In the genomic region with DNA sequence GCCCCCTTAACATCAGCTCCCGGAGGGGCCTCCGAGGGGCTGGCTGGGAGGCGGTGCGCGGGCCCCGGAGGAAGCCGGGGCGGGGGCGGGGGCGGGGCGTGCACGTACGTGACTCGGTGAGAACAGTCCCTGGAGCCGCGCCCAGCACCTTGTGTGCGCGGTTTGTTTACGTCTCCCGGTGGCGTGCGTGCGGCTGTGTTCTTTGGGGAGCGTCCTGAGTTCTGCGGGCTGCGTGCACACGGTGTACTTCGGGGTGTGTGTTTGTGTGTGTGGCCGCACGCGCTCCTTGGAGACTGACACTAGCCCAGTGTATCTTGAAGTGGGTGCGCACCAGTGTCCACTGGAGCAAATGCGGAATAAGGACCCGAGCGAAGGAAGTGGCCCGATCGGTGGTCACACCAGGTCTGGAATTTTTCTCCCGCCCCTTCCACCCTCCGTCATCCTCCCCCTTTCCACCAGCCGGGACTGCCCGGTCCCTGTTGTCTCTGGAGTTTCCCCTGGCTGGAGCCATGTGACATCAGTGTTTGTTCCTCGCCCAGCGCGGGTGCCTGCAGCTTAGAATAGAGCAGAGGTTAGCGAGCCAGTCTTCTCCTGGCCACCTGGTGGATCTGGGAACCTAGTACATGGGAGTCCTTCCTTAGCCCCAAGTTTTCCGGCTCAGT, we compare ENCODE assay signal across 8 mouse cellular contexts. TPM values are rescaled to one million over a fixed set of nuclear protein-coding genes. Genes with fewer than 3 reads are reported as not detected.
DNase-seq lines count a peak whose midpoint lies in the region; ATAC-seq lines count a peak whose summit lies in the region.

No protein-coding gene starts in this region.

- peaks cover 47% of the 10 kb centered on the region for H3K27me3 ChIP-seq in erythroblast, embryonic 14.5 days (ENCODE audit: control insufficient read depth)
- H3K27me3 ChIP-seq in forebrain, embryonic 14.5 days (replicated peaks; ENCODE audit: control insufficient read depth, insufficient read depth, low read length) = 0 out of 2 replicates have a peak, but pooled peaks cover 7% of the 10 kb centered on the region
- no peaks in the 10 kb centered on the region for H3K27me3 ChIP-seq in limb, embryonic 11.5 days (ENCODE audit: control insufficient read depth, insufficient read depth, low read length)
- peaks cover 6% of the 10 kb centered on the region for H3K27me3 ChIP-seq in midbrain, embryonic 11.5 days (ENCODE audit: control insufficient read depth, insufficient read depth, low read length)
- H3K27me3 ChIP-seq in splenic B cell, adult 2 months (ENCODE audit: control insufficient read depth, insufficient read depth, low read length, poor library complexity, severe bottlenecking) = no peaks in the 10 kb centered on the region

- peaks cover 21% of the 10 kb centered on the region for H3K4me1 ChIP-seq in erythroblast, embryonic 14.5 days (ENCODE audit: control insufficient read depth)
- no peaks in the 10 kb centered on the region for H3K4me1 ChIP-seq in forebrain, embryonic 14.5 days (ENCODE audit: control insufficient read depth, insufficient read depth, low read length)
- 0 out of 2 replicates have a peak, but pooled peaks cover 3% of the 10 kb centered on the region for H3K4me1 ChIP-seq in limb, embryonic 11.5 days (ENCODE audit: control insufficient read depth, insufficient read depth, low read length)
- peaks cover 5% of the 10 kb centered on the region; the same call in 1 of the 2 replicates for H3K4me1 ChIP-seq in midbrain, embryonic 11.5 days (ENCODE audit: control insufficient read depth, insufficient read depth, low read length)

- no peaks in the 10 kb centered on the region for H3K9me3 ChIP-seq in erythroblast, embryonic 14.5 days (ENCODE audit: control insufficient read depth, low read length)
- no peaks in the 10 kb centered on the region for H3K9me3 ChIP-seq in forebrain, embryonic 14.5 days (replicated peaks; ENCODE audit: control insufficient read depth, low read length)
- no peaks in the 10 kb centered on the region for H3K9me3 ChIP-seq in limb, embryonic 11.5 days (ENCODE audit: control insufficient read depth, low read length)
- H3K9me3 ChIP-seq in midbrain, embryonic 11.5 days (ENCODE audit: control insufficient read depth, low read length) = no peaks in the 10 kb centered on the region

- H3K36me3 ChIP-seq in erythroblast, embryonic 14.5 days (ENCODE audit: control insufficient read depth) = no peaks in the 10 kb centered on the region
- no peaks in the 10 kb centered on the region for H3K36me3 ChIP-seq in forebrain, embryonic 14.5 days (ENCODE audit: control insufficient read depth, insufficient read depth, low read length)
- no peaks in the 10 kb centered on the region for H3K36me3 ChIP-seq in limb, embryonic 11.5 days (ENCODE audit: control insufficient read depth, insufficient read depth, low read length)
- H3K36me3 ChIP-seq in midbrain, embryonic 11.5 days (ENCODE audit: control insufficient read depth, insufficient read depth, low read length) = no peaks in the 10 kb centered on the region
- no peaks in the 10 kb centered on the region for H3K36me3 ChIP-seq in splenic B cell, adult 2 months (ENCODE audit: control insufficient read depth, insufficient read depth, low read length, poor library complexity, severe bottlenecking)

- 2% methylated on average over 43 of the region's 46 CpGs for WGBS in forebrain, embryonic 14.5 days
- 1% methylated on average over 46 of the region's 46 CpGs for WGBS in limb, embryonic 11.5 days
- WGBS in midbrain, embryonic 11.5 days = 1% methylated on average over 44 of the region's 46 CpGs

- no peak for ATAC-seq in erythroblast, adult 5-6 weeks (replicated peaks; ENCODE audit: low FRiP score, poor library complexity, severe bottlenecking)
- peak; percentile 73 for ATAC-seq in forebrain, embryonic 14.5 days
- ATAC-seq in hematopoietic stem cell, adult 5-6 weeks (replicated peaks in 1 of 2; ENCODE audit: insufficient read depth in 1 of 2, low FRiP score in 2 of 2, low TSS enrichment in 1 of 2, low read depth in 1 of 2, poor library complexity in 2 of 2, severe bottlenecking in 2 of 2) = peak; percentile 35 to 51
- peak; percentile 6; the same call in 1 of the 2 replicates for ATAC-seq in limb, embryonic 11.5 days (ENCODE audit: insufficient number of reproducible peaks, low FRiP score, low TSS enrichment, low read depth)
- peak; percentile 51 for ATAC-seq in midbrain, embryonic 11.5 days (ENCODE audit: low FRiP score)

- DNase-seq in adrenal gland, postnatal 25 days = peak; percentile 60
- DNase-seq in forebrain, embryonic 14.5 days (ENCODE audit: low spot score) = peak; percentile 79
- DNase-seq in limb, embryonic 11.5 days (ENCODE audit: low spot score) = peak; percentile 53
- peak; percentile 94 for DNase-seq in midbrain, embryonic 11.5 days (ENCODE audit: low spot score, missing footprints)
- peak; percentile 87 for DNase-seq in splenic B cell, adult 2 months (ENCODE audit: low read depth, low spot score)

- H3K4me3 ChIP-seq in erythroblast, embryonic 14.5 days (replicated peaks) = peak overlapping the region; percentile 71
- H3K4me3 ChIP-seq in forebrain, embryonic 14.5 days (ENCODE audit: low read depth, low read length) = peak overlapping the region; percentile 82
- H3K4me3 ChIP-seq in limb, embryonic 11.5 days (ENCODE audit: low read depth, low read length) = peak overlapping the region; percentile 83
- peak overlapping the region; percentile 76 for H3K4me3 ChIP-seq in midbrain, embryonic 11.5 days (ENCODE audit: low read depth, low read length)

- H3K9ac ChIP-seq in forebrain, embryonic 14.5 days (ENCODE audit: low read length) = peak overlapping the region; percentile 71
- peak overlapping the region; percentile 72 for H3K9ac ChIP-seq in limb, embryonic 11.5 days (ENCODE audit: low read length)
- peak overlapping the region; percentile 73 for H3K9ac ChIP-seq in midbrain, embryonic 11.5 days (ENCODE audit: low read length)

- H3K27ac ChIP-seq in forebrain, embryonic 14.5 days (ENCODE audit: low read depth, low read length) = peak overlapping the region; percentile 78
- H3K27ac ChIP-seq in limb, embryonic 11.5 days (replicated peaks; ENCODE audit: low read depth, low read length) = peak overlapping the region; percentile 82
- H3K27ac ChIP-seq in midbrain, embryonic 11.5 days (ENCODE audit: low read depth, low read length) = peak overlapping the region; percentile 40; the same call in 1 of the 2 replicates

- H3K4me2 ChIP-seq in forebrain, embryonic 14.5 days (ENCODE audit: low read length) = peak overlapping the region; percentile 95
- H3K4me2 ChIP-seq in limb, embryonic 11.5 days (ENCODE audit: low read depth, severe bottlenecking) = peak overlapping the region; percentile 96
- peak overlapping the region; percentile 99 for H3K4me2 ChIP-seq in midbrain, embryonic 11.5 days

RNA-seq across cellular contexts. Expression of a gene that starts 1.6 kb away (rescaled TPM):
- 0.30 and 0.55 TPM in 2 replicates for polyA plus RNA-seq in erythroblast, embryonic 14.5 days (2012)
- total RNA-seq in erythroblast, adult 5-6 weeks (2015; ENCODE audit: low replicate concordance) = not detected in 2 replicates
- not detected in 2 replicates for total RNA-seq in erythroblast, adult 5-6 weeks (2017; ENCODE audit: low replicate concordance)
- 2.2 and 3.1 TPM in 2 replicates for total RNA-seq in adrenal gland, postnatal 25 days (2021)
- 0.72 and 1.6 TPM in 2 replicates for polyA plus RNA-seq in forebrain, embryonic 14.5 days (2014; fragmentation: Nextera tagmentation; extraction: Ambion mirVana)
- total RNA-seq in hematopoietic stem cell, adult 5-6 weeks (2017) = 12.3 and 31.4 TPM in 2 replicates
- polyA plus RNA-seq in limb, embryonic 11.5 days (2014; fragmentation: Nextera tagmentation; extraction: Ambion mirVana) = 2.2 and 2.6 TPM in 2 replicates
- 1.0 and 2.3 TPM in 2 replicates for polyA plus RNA-seq in midbrain, embryonic 11.5 days (2014; fragmentation: Nextera tagmentation; extraction: Ambion mirVana)

RNA-seq across cellular contexts. Expression of a gene that starts 19.8 kb away (rescaled TPM):
- polyA plus RNA-seq in erythroblast, embryonic 14.5 days (2012) = 2.6 and 2.7 TPM in 2 replicates
- 1.9 and 4.6 TPM in 2 replicates for total RNA-seq in erythroblast, adult 5-6 weeks (2015; ENCODE audit: low replicate concordance)
- total RNA-seq in erythroblast, adult 5-6 weeks (2017; ENCODE audit: low replicate concordance) = 4.0 and 4.9 TPM in 2 replicates
- total RNA-seq in adrenal gland, postnatal 25 days (2021) = 28.4 and 31.9 TPM in 2 replicates
- 14.0 and 18.9 TPM in 2 replicates for polyA plus RNA-seq in forebrain, embryonic 14.5 days (2014; fragmentation: Nextera tagmentation; extraction: Ambion mirVana)
- 7.4 and 10.2 TPM in 2 replicates for total RNA-seq in hematopoietic stem cell, adult 5-6 weeks (2017)
- polyA plus RNA-seq in limb, embryonic 11.5 days (2014; fragmentation: Nextera tagmentation; extraction: Ambion mirVana) = 10.8 and 11.3 TPM in 2 replicates
- polyA plus RNA-seq in midbrain, embryonic 11.5 days (2014; fragmentation: Nextera tagmentation; extraction: Ambion mirVana) = 18.4 and 20.6 TPM in 2 replicates

RNA-seq across cellular contexts. Expression of a gene that starts 55.4 kb away (rescaled TPM):
- 0.44 and 0.51 TPM in 2 replicates for polyA plus RNA-seq in erythroblast, embryonic 14.5 days (2012)
- total RNA-seq in erythroblast, adult 5-6 weeks (2015; ENCODE audit: low replicate concordance) = 4.8 and 5.2 TPM in 2 replicates
- total RNA-seq in erythroblast, adult 5-6 weeks (2017; ENCODE audit: low replicate concordance) = 2.6 and 9.4 TPM in 2 replicates
- total RNA-seq in adrenal gland, postnatal 25 days (2021) = 47.1 and 54.5 TPM in 2 replicates
- polyA plus RNA-seq in forebrain, embryonic 14.5 days (2014; fragmentation: Nextera tagmentation; extraction: Ambion mirVana) = 20.3 and 30.6 TPM in 2 replicates
- 3.5 and 6.5 TPM in 2 replicates for total RNA-seq in hematopoietic stem cell, adult 5-6 weeks (2017)
- polyA plus RNA-seq in limb, embryonic 11.5 days (2014; fragmentation: Nextera tagmentation; extraction: Ambion mirVana) = 50.4 and 59.7 TPM in 2 replicates
- 25.5 and 33.8 TPM in 2 replicates for polyA plus RNA-seq in midbrain, embryonic 11.5 days (2014; fragmentation: Nextera tagmentation; extraction: Ambion mirVana)

Comparison
In these comparisons a context has a peak if more than half of its experiments do, and no peak if none do; other contexts are left out.
1. RNA of a gene that starts 55.4 kb away (polyA plus RNA-seq): 50.4 to 59.7 TPM in limb, embryonic 11.5 days, 25.5 to 33.8 TPM in midbrain, embryonic 11.5 days and 20.3 to 30.6 TPM in forebrain, embryonic 14.5 days; 0.44 to 0.51 TPM in erythroblast, embryonic 14.5 days; every median in the first group is over 10 times any median in the second.
2. Peak in every context shown above with its lines, with median percentiles within 50 percentile points of each other: H3K4me3 ChIP-seq, DNase-seq, H3K27ac ChIP-seq, H3K4me2 ChIP-seq and H3K9ac ChIP-seq.